Mouse (Mus musculus): ENCODE measurements at regions not wholly inside any gene's neighbourhood (a gene's known extent, or its start where the extent isn't known, plus 50 kb on each side); places are given as distances from the start of the nearest gene placed in this dataset.

DNA sequence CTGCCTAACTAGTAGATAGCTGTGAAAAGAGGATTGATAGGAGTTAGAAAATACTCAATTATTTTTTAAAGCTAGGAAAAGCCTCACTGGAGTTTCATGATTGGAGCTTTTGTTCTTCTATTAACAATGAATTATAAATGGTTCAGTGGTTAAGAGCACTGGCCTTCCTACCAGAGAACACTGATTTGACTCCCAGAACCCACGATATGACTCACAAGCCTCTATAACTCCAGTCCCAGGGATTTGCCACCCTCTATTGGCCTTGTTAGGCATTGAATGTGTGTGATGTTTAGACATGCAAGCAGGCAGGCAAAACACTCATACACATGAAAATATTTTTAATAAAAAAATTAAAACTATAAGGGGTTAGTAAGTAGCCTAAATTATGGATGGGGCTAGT is 704.4 kb downstream of the Rapgef2 start:
- no peak for TF ChIP-seq POLR2A (IDR thresholded peaks at IDR 0.05; ENCODE audit: low read depth, low read length)
- TF ChIP-seq CTCF (IDR thresholded peaks at IDR 0.05; ENCODE audit: borderline replicate concordance, insufficient read depth, low read length), result no peak

Measured in embryonic fibroblast, embryonic 13.5 days (primary cell).